Mouse (Mus musculus) liver, adult 2 months (tissue): ENCODE measurements at regions not wholly inside any gene's neighbourhood (a gene's known extent, or its start where the extent isn't known, plus 50 kb on each side); places are given as distances from the start of the nearest gene placed in this dataset.

Experiments
- DNase-seq: peaks from one replicate; pipeline ENCODE4 v3.0.0-alpha.2; 2011; ENCODE audit warnings: low read depth, low spot score; ENCODE audit errors: extremely low read depth
- H3K27ac ChIP-seq: fragments of 200-500 bp; replicated peaks from 2 replicates; pipeline ENCODE4 v1.5.1; 2012; ENCODE audit warnings: low read depth, mild to moderate bottlenecking, control low read depth, inconsistent platforms, low read length; ENCODE audit not compliant: insufficient read depth
- H3K27me3 ChIP-seq: fragments of 200-500 bp; 2 replicates; pipeline ENCODE4 v1.6.1; 2012; ENCODE audit warnings: mild to moderate bottlenecking, moderate library complexity, low read length, inconsistent platforms; ENCODE audit not compliant: control insufficient read depth, insufficient read depth
- H3K36me3 ChIP-seq: fragments of 200-500 bp; 2 replicates; pipeline ENCODE4 v1.6.1; 2012; ENCODE audit warnings: low read length, inconsistent platforms; ENCODE audit not compliant: control insufficient read depth, insufficient read depth
- H3K4me1 ChIP-seq: fragments of 200-500 bp; 2 replicates; pipeline ENCODE4 v1.6.1; 2011; ENCODE audit warnings: low read length; ENCODE audit not compliant: control insufficient read depth, insufficient read depth
- H3K4me3 ChIP-seq: fragments of 200-500 bp; 2 replicates; pipeline ENCODE4 v1.5.1; 2011; ENCODE audit warnings: low read depth, mild to moderate bottlenecking, control low read depth, low read length, moderate library complexity; ENCODE audit not compliant: insufficient read depth
- H3K79me2 ChIP-seq: fragments of 200-500 bp; 2 replicates; pipeline ENCODE4 v1.6.1; 2012; ENCODE audit warnings: inconsistent platforms, mild to moderate bottlenecking, low read length, moderate library complexity; ENCODE audit not compliant: control insufficient read depth, insufficient read depth
- H3K9ac ChIP-seq: fragments of 200-500 bp; 2 replicates; pipeline ENCODE4 v1.6.1; 2012; ENCODE audit warnings: low read depth, mild to moderate bottlenecking, control low read depth, inconsistent platforms, low read length
- CTCF ChIP-seq: fragments of 200-500 bp; IDR thresholded peaks from 2 replicates; pipeline ENCODE4 v1.5.1; 2011; ENCODE audit warnings: low read depth, low read length, control low read depth
- POLR2A ChIP-seq: fragments of 200-500 bp; IDR thresholded peaks from 2 replicates; pipeline ENCODE4 v1.6.1; 2011; ENCODE audit warnings: low read length, control low read depth; ENCODE audit not compliant: insufficient read depth; ENCODE audit errors: extremely low read depth
- WGBS: fragments of 180-500 bp; shearing (Covaris S2); methylation state at CpG from one replicate; pipeline ENCODE4 v1.1.7; 2018; 5-methylcytosine and 5-hydroxymethylcytosine counted together

DNA sequence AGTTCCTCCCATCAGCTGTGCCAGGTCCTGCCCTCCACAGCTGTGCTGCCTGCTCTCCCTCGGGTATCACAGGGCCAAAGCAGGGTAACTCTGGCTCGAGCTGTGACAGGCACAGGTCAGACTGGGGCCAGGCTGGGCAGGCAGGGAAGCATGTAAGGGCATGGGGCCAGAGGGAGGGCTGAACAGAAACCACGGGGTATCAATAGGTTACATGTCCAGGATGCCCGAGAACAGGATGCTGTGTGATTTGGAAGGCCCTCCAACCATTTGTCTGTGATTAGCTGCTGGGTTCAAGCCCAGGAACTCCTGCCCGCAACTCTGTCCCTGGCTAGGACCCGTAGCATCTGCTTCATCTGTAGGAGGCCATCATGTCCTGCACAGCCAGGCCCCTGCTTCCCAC lies 391.9 kb downstream of the Fam19a5 start:
- H3K36me3 ChIP-seq: no peaks in the 10 kb centered on the region
- no peak overlapping the region for H3K27ac ChIP-seq
- no peak for DNase-seq
- H3K27me3 ChIP-seq: no peaks in the 10 kb centered on the region
- H3K9ac ChIP-seq: no peak overlapping the region
- no peaks in the 10 kb centered on the region for H3K79me2 ChIP-seq
- no peak overlapping the region for H3K4me3 ChIP-seq
- 68% methylated on average over 6 of the region's 6 CpGs for WGBS
- no peaks in the 10 kb centered on the region for H3K4me1 ChIP-seq
- TF ChIP-seq POLR2A (no peak), CTCF (no peak)

GRCm38 (mm10) chr15:87940837-87941236 lies 396.7 kb downstream of the Fam19a5 start:
- no peaks in the 10 kb centered on the region for H3K4me1 ChIP-seq
- DNase-seq: peak; percentile 27
- no peaks in the 10 kb centered on the region for H3K27me3 ChIP-seq
- no peaks in the 10 kb centered on the region for H3K79me2 ChIP-seq
- no peak overlapping the region for H3K4me3 ChIP-seq
- H3K9ac ChIP-seq: no peak overlapping the region
- WGBS: 60% methylated on average over 3 of the region's 3 CpGs
- no peak overlapping the region for H3K27ac ChIP-seq
- H3K36me3 ChIP-seq: no peaks in the 10 kb centered on the region
- TF ChIP-seq POLR2A (no peak), CTCF (no peak)

- Histone ChIP-seq H3K9ac (no peak overlapping the region), H3K36me3 (no peaks in the 10 kb centered on the region), H3K27me3 (no peaks in the 10 kb centered on the region; the same call in 1 of the 2 replicates), H3K27ac (no peak overlapping the region), H3K79me2 (no peaks in the 10 kb centered on the region), H3K4me1 (no peaks in the 10 kb centered on the region), H3K4me3 (no peak overlapping the region)
- DNase-seq: no peak
- TF ChIP-seq CTCF (no peak), POLR2A (no peak)
- WGBS: 63% methylated on average over 3 of the region's 3 CpGs
Measured at GRCm38 (mm10) chr15:87952531-87952930, 408.4 kb downstream of the Fam19a5 start.

DNA sequence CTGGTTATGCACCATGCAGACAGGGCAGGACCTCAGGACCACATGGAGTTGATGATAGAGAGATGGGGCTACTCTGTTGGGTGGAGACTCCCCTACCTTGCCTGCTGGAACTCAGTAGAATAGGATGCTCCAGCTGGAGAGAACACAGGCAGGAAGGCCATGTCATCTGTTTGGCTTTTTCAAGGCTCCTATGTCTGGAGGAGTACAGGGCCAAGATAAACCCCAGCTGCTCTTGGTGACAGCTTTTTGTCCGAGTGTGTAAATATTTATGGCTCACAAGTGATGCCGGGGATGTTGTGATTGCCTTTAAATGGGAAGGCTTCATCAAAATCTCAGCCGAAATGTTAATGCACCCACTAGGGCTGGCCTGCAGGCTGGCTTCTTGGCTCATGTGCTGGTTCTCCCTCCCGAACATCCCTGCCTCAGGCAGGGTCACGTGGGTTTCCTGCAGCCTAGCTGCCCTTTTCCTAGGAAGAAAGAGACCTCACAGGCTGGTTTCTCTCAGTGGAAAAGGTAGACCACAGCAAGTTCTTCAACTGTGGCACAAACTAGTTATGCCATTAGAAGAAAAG lies 411.7 kb downstream of the Fam19a5 start:
- WGBS: 60% methylated on average over 5 of the region's 5 CpGs
- Histone ChIP-seq H3K9ac (no peak overlapping the region), H3K36me3 (no peaks in the 10 kb centered on the region), H3K27ac (no peak overlapping the region), H3K27me3 (no peaks in the 10 kb centered on the region; the same call in 1 of the 2 replicates), H3K79me2 (no peaks in the 10 kb centered on the region), H3K4me3 (no peak overlapping the region), H3K4me1 (no peaks in the 10 kb centered on the region)
- TF ChIP-seq CTCF: no peak
- no peak for TF ChIP-seq POLR2A
- peak; percentile 18 for DNase-seq

GRCm38 (mm10) chr15:87958866-87959265 lies 414.8 kb downstream of the Fam19a5 start:
- Histone ChIP-seq H3K4me1 (no peaks in the 10 kb centered on the region), H3K27me3 (no peaks in the 10 kb centered on the region; the same call in 1 of the 2 replicates), H3K27ac (no peak overlapping the region), H3K4me3 (no peak overlapping the region), H3K36me3 (no peaks in the 10 kb centered on the region), H3K79me2 (no peaks in the 10 kb centered on the region), H3K9ac (no peak overlapping the region)
- no peak for TF ChIP-seq CTCF
- TF ChIP-seq POLR2A: no peak
- DNase-seq: no peak
- WGBS: 58% methylated on average over 1 of the region's 1 CpGs

DNA sequence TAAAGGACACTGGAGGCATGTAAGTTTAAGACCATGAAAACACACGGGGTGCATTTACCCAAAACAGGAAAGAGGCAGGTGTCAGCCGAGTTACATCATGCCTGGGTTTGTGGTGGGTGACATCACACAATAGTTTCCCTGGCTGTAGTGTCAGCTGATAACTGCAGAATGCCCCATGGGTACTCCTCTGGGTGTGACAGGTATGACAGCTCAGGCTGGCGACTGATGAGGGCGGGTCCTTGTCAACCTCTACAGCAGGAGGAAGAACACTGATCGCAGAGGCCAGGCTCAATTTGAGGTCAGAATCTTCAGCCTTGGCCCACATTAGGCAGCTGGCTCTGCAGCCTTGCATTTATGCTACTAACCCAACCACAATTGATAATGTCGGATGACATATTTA lies 428.5 kb downstream of the Fam19a5 start:
- Histone ChIP-seq H3K4me3 (no peak overlapping the region), H3K27me3 (no peaks in the 10 kb centered on the region), H3K4me1 (no peaks in the 10 kb centered on the region), H3K79me2 (no peaks in the 10 kb centered on the region), H3K9ac (no peak overlapping the region), H3K27ac (no peak overlapping the region), H3K36me3 (no peaks in the 10 kb centered on the region)
- no peak for TF ChIP-seq CTCF
- no peak for TF ChIP-seq POLR2A
- no peak for DNase-seq
- 75% methylated on average over 6 of the region's 6 CpGs for WGBS
